Mouse (Mus musculus) lung, embryonic 14.5 days (tissue): ENCODE results near the gene Zfp663. TPM values are rescaled to one million over a fixed set of nuclear protein-coding genes. Genes with fewer than 3 reads are reported as not detected.

Experiments used
- ATAC-seq: fragments of 200-750 bp; cut with Nextera tagmentation; 2 replicates; pipeline ENCODE4 v1.8.0; 2017; ENCODE audit warnings: mild to moderate bottlenecking, moderate TSS enrichment, moderate library complexity; ENCODE audit not compliant: insufficient read depth
- DNase-seq: peaks from one replicate; pipeline ENCODE4 v3.0.0-alpha.2; 2015
- H3K27ac ChIP-seq: fragments of 300-500 bp; sonication (generic); 2 replicates; pipeline ENCODE4 v1.5.1; 2014; ENCODE audit warnings: low read depth, mild to moderate bottlenecking, moderate library complexity
- H3K27me3 ChIP-seq: fragments of 300-500 bp; sonication (generic); 2 replicates; pipeline ENCODE4 v1.6.1; 2014; ENCODE audit warnings: low read length, control low read depth; ENCODE audit not compliant: insufficient read depth
- H3K36me3 ChIP-seq: fragments of 300-500 bp; sonication (generic); 2 replicates; pipeline ENCODE4 v1.6.1; 2014; ENCODE audit warnings: control low read depth; ENCODE audit not compliant: insufficient read depth
- H3K4me1 ChIP-seq: fragments of 300-500 bp; sonication (generic); 2 replicates; pipeline ENCODE4 v1.6.1; 2014; ENCODE audit warnings: antibody characterized with exemption, control low read depth; ENCODE audit not compliant: insufficient read depth
- H3K4me2 ChIP-seq: fragments of 300-500 bp; sonication (generic); 2 replicates; pipeline ENCODE4 v1.6.1; 2014; ENCODE audit warnings: mild to moderate bottlenecking
- H3K4me3 ChIP-seq: fragments of 300-500 bp; sonication (generic); 2 replicates; pipeline ENCODE4 v1.5.1; 2014; ENCODE audit warnings: low read depth, low read length
- H3K9ac ChIP-seq: fragments of 300-500 bp; sonication (generic); 2 replicates; pipeline ENCODE4 v1.6.1; 2014
- H3K9me3 ChIP-seq: fragments of 300-500 bp; sonication (generic); 2 replicates; pipeline ENCODE4 v1.6.1; 2016; ENCODE audit warnings: low read depth, low read length, control low read depth
- CTCF ChIP-seq: IDR thresholded peaks from 2 replicates; pipeline ENCODE4 v1.5.1; 2016; ENCODE audit warnings: antibody characterized with exemption, low read depth
- WGBS: fragments of 180-500 bp; shearing (Covaris S2); extraction: QIAGEN DNeasy Blood & Tissue Kit; methylation state at CpG from one replicate; pipeline ENCODE4 v1.1.7; 2014; 5-methylcytosine and 5-hydroxymethylcytosine counted together
- polyA plus RNA-seq: library from polyadenylated mRNA; unstranded; fragments of >200 nt; fragmentation: Nextera tagmentation; extraction: Ambion mirVana; gene quantifications from 2 replicates; pipeline ENCODE4 v1.2.1, GENCODE M21; 2014

Zfp663 gene
- polyA plus RNA-seq, 1 experiment from 2014 or later: 1.1 TPM

DNA sequence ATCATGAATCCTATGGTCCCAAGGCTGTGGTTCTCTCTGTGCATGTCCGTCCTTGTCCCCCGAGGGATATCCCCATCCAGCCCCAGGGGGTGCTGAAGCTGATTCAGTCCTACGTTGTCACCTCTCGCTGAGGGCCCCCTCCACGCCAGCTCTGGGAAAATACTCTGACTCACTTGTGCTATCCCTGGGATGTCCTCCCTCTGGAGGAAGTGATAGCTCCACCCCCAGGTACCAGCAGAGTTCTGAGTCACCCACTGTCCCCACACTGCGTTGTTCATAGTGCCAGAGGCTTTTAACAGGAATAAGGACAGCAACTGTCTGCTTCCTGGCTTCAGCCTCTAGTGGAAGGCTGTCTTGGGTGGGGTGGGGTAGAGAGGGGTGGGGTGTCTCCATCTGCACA is 36.8 kb upstream of the Zfp663 start:
- DNase-seq: peak; percentile 30
- H3K4me1 ChIP-seq: no peaks in the 10 kb centered on the region
- no peak; the same call in 1 of the 2 replicates for ATAC-seq
- TF ChIP-seq CTCF: no peak
- H3K9me3 ChIP-seq: no peaks in the 10 kb centered on the region
- WGBS: 30% methylated on average over 6 of the region's 6 CpGs
- no peak overlapping the region for H3K9ac ChIP-seq
- no peak overlapping the region for H3K4me2 ChIP-seq
- H3K4me3 ChIP-seq: no peak overlapping the region
- no peaks in the 10 kb centered on the region for H3K27me3 ChIP-seq
- H3K27ac ChIP-seq: peak overlapping the region; percentile 55; the same call in 1 of the 2 replicates
- no peaks in the 10 kb centered on the region for H3K36me3 ChIP-seq

DNA sequence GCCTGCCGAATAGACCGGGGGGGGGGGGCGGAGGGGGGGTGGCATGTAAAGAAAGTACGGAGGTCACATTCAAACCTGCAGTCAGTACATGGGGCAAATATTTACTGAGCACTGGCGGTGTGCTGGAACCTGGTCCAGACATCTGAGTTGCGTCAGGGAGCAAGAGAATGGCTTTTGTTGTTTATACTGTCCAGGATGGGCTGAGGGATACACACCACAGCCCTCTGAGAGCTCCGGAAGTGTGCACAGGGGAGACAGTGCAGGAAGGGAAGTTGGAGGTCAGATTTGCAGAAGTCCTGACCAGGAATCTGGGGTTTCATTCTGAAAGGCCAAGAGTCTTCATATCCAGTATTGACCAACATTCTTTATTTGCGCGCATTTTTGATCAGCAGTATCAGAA is 36.4 kb upstream of the Zfp663 start:
- TF ChIP-seq CTCF: no peak
- WGBS: 34% methylated on average over 9 of the region's 9 CpGs
- Histone ChIP-seq H3K27ac (no peak overlapping the region), H3K4me1 (no peaks in the 10 kb centered on the region), H3K9me3 (no peaks in the 10 kb centered on the region), H3K9ac (no peak overlapping the region), H3K36me3 (no peaks in the 10 kb centered on the region), H3K4me3 (no peak overlapping the region), H3K27me3 (no peaks in the 10 kb centered on the region), H3K4me2 (no peak overlapping the region)
- DNase-seq: peak; percentile 38
- ATAC-seq: peak; percentile 74

DNA sequence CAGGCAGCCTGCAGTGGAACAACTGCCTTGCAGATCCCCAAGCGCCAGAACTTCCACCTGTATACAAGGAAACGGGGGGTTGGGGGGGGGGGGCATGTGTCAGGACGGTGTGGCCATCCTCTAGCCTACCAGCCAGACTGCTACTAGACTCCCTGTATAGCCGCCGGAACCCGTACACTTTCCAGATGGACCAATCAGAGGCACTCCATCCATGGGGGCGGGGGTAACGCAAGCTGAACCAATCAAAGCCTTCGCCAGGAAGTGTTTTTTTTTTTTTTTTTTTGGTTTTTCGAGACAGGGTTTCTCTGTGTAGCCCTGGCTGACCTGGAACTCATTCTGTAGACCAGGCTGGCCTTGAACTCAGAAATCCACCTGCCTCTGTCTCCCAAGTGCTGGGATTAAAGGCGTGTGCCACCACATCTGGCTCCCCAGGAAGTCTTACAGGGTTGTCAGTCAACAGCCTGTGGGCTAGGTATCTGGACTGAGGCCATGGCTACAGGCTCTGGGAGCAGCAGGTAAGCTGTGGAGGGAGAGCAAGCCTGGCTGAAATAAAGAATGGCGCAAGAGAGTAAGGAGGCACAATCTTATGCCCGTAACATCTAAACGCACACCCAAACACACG is 29.7 kb upstream of the Zfp663 start:
- no peak overlapping the region for H3K27ac ChIP-seq
- ATAC-seq (peak; percentile 43; the same call in 1 of the 2 replicates), DNase-seq (no peak)
- no peaks in the 10 kb centered on the region for H3K27me3 ChIP-seq
- H3K4me1 ChIP-seq: peaks cover 3% of the 10 kb centered on the region; the same call in 1 of the 2 replicates
- H3K9ac ChIP-seq: no peak overlapping the region
- no peak for TF ChIP-seq CTCF
- H3K4me3 ChIP-seq: no peak overlapping the region
- WGBS: 64% methylated on average over 15 of the region's 15 CpGs
- no peak overlapping the region for H3K4me2 ChIP-seq
- H3K9me3 ChIP-seq: no peaks in the 10 kb centered on the region
- H3K36me3 ChIP-seq: no peaks in the 10 kb centered on the region

DNA sequence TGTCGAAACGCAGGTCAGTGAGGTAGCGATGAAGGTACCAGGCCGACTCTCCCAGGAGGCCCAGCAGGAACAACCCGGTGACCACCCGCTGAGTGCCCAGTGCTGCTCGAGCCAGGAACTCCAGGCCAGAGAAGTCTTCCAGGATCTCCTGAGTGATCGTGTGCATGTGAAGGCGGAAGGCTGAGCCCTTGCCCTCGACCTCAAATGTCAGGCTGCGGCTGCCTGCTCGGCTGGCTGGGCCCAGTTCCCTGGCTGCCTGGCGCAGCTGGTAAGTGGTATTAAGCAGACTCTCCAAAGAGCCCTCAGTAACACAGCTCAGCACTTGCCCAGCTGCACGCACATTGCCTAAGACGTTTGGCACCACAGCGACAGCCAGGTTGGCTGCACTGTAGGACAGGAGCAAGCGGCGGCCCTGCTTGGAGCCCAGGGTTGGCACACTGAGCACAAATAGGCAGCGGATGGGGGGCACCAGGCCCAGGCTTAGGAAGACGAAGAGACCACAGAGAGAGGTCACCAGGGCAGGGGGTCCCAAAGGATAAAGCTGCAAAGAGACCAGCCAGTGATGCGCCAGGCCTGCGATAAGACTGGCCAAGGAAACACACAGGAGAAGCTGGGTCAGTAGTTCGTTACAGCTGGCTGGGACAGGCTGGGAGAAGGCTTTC is 29.1 kb upstream of the Zfp663 start:
- Histone ChIP-seq H3K4me2 (no peak overlapping the region), H3K9me3 (no peaks in the 10 kb centered on the region), H3K4me3 (no peak overlapping the region), H3K27ac (no peak overlapping the region), H3K36me3 (no peaks in the 10 kb centered on the region), H3K4me1 (peaks cover 3% of the 10 kb centered on the region; the same call in 1 of the 2 replicates), H3K27me3 (no peaks in the 10 kb centered on the region), H3K9ac (no peak overlapping the region)
- WGBS: 55% methylated on average over 23 of the region's 23 CpGs
- DNase-seq: no peak
- no peak for TF ChIP-seq CTCF
- 0 out of 2 replicates have a peak, but pooled peaks have one; percentile 21 for ATAC-seq

DNA sequence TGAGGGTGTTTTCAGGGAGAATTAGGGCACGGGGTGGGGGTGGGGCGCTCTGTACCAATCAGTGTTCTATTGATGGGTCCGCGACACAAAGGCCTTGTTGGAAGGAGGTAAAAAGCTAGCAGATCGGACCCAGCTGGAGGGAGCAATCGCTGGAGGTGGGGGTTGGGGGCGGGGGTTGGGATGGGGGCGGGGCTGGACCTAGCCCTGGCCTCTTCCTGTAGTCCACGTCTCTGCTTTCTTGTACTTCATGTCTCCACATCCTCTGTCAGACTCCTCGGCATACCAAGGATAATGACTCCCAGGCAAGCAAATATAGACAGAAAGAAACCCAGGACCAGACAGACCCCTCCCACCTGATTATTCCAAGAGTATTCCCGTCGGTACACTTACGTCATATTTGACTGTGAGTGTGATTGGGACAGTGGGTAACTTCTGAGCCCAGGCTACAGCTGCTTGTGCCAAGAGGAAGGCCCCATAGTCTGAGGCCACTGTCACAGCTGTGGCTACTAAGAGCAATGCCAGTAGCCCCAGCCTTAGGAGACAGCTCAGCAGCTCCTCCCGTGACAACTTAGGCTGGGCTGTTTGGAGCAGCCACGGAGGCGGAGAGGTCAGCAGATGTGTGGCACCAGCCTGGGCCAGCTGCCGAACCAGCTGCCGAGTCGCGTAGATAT is 28.4 kb upstream of the Zfp663 start:
- peak; percentile 44; the same call in 1 of the 2 replicates for ATAC-seq
- 33% methylated on average over 20 of the region's 20 CpGs for WGBS
- 0 out of 2 replicates have a peak overlapping the region, but pooled peaks have one; percentile 10 for H3K4me2 ChIP-seq
- peak; percentile 34 for DNase-seq
- no peaks in the 10 kb centered on the region for H3K9me3 ChIP-seq
- no peaks in the 10 kb centered on the region for H3K36me3 ChIP-seq
- no peak overlapping the region for H3K4me3 ChIP-seq
- H3K27ac ChIP-seq: no peak overlapping the region
- no peak overlapping the region; the same call in 1 of the 2 replicates for H3K9ac ChIP-seq
- no peak for TF ChIP-seq CTCF
- H3K4me1 ChIP-seq: peaks cover 3% of the 10 kb centered on the region; the same call in 1 of the 2 replicates
- no peaks in the 10 kb centered on the region for H3K27me3 ChIP-seq

DNA sequence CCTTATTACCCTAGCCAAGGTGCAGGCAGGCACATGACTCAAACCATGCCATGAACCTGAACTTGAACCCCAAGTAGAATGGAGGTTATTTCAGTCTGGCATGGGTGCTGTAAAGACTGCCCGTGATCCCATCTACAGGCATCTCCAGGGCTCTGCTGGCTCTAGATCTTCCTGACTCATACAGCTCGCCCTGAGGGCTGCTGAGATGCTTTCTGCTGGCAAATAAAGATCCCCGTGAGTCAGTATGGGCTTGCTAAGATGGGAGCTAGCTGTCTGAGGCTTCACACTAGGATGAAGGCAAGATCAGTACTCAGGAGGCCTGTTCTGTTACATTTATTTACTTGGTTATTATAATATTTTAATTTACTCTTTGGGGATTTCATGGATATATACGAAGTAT is 23.6 kb upstream of the Zfp663 start:
- Histone ChIP-seq H3K9ac (no peak overlapping the region), H3K27ac (no peak overlapping the region), H3K27me3 (no peaks in the 10 kb centered on the region), H3K4me2 (no peak overlapping the region), H3K4me1 (peaks cover 1% of the 10 kb centered on the region; the same call in 1 of the 2 replicates), H3K36me3 (no peaks in the 10 kb centered on the region), H3K4me3 (no peak overlapping the region), H3K9me3 (no peaks in the 10 kb centered on the region)
- no peak for ATAC-seq
- no peak for TF ChIP-seq CTCF
- 80% methylated on average over 4 of the region's 4 CpGs for WGBS
- no peak for DNase-seq

DNA sequence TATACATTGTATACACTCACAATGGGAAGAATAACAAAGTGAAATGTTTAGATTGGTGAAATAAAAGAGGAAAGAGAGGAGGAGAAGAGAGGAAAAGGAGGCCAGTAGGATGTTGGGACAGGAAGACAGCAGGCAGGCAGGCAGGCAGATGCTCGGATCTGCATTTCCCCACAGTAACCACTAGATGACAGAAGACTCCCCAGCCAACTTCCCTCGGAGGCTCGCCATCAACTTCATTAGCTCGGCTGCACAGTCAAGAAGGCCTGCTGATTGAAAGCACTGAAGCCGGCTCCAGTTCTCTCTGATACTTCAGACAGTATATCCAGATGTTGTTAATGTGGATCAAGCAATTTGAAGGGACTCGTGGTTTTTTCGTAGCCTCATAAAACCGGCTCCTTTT is 23.0 kb upstream of the Zfp663 start:
- H3K4me2 ChIP-seq: no peak overlapping the region

More for the DNA sequence above, 23.0 kb upstream of the Zfp663 start:
- no peak overlapping the region for H3K27ac ChIP-seq
- peaks cover 4% of the 10 kb centered on the region for H3K36me3 ChIP-seq
- DNase-seq (peak; percentile 85), ATAC-seq (no peak)
- H3K9me3 ChIP-seq: no peaks in the 10 kb centered on the region
- TF ChIP-seq CTCF: peak; percentile 90
- H3K27me3 ChIP-seq: no peaks in the 10 kb centered on the region
- H3K9ac ChIP-seq: no peak overlapping the region
- no peak overlapping the region for H3K4me3 ChIP-seq
- WGBS: 14% methylated on average over 8 of the region's 8 CpGs
- H3K4me1 ChIP-seq: 0 out of 2 replicates have a peak, but pooled peaks cover 3% of the 10 kb centered on the region
